Mouse (Mus musculus): ENCODE results near the gene Arhgap23.

Gene Arhgap23

DNA sequence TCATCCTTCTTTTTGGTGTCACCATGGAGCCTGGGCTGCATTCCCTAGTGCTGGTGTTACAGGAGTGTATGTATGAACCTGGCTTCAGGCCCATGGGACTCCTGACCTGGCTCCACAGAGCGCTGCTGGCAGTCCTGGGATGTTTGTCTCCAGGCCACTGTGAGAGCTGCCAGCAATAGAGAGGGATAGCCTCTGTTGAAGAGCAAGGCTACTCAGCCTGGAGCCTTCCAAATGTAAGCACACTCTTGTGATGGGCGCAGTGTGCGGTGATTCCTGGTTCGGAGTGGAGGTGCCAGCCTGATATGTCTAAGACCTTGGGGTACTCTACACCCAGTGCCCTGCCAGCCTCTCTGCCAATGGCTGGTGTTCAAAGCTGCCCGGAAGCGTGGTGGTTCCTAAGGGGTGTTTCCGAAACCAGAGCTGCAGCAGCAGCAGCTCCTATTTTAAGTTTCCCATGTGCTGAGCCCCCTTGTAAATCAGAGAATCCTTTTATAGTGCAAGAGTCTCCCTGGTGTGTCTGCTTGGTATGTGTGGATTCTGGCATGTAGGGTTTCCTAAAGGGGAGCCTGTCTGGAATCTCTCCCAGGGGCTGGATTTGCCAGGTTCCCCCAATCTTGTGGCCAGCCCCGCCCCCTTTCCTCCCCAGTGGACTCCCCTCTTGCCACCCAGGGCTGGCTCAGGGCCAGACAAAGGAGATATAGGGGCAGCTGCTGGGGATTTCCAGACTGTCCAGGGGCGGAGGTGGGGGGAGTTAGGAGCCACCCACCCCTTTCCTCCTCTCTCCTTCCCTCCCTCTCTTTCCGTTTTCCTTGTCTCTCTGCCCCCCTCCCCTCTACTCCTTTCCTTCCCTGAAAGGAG lies 9.0 kb upstream of the Arhgap23 start:
- in situ Hi-C loops (cut with MseI, MboI) = loop anchor here in 1 of 2 experiments (5.0 kb wide), 1 partner anchor 36 kb away; no protein-coding TSS in a partner anchor

DNA sequence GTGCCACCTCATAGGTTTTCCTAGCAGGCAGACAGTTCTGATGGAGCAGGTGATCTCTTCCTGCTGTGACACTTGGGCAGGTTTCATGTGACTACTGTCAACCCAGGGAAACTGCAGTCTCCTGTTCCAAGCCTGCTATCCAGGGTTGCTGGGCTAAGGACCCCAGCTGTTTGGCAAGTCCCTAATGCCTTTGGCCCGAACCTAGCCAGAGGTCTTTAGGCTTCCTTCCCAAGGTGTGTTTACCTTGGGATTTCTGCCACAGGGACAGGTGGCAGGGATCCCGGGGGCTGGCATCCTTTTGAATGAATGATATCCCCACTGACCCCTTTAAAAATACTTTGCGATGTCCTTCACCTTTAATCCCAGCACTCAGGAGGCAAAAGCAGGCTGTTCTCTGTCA lies 7.9 kb upstream of the Arhgap23 start:
- in situ Hi-C loops (cut with MseI, MboI) = loop anchor here in 1 of 2 experiments (5.0 kb wide), 1 partner anchor 35 kb away; no protein-coding TSS in a partner anchor

DNA sequence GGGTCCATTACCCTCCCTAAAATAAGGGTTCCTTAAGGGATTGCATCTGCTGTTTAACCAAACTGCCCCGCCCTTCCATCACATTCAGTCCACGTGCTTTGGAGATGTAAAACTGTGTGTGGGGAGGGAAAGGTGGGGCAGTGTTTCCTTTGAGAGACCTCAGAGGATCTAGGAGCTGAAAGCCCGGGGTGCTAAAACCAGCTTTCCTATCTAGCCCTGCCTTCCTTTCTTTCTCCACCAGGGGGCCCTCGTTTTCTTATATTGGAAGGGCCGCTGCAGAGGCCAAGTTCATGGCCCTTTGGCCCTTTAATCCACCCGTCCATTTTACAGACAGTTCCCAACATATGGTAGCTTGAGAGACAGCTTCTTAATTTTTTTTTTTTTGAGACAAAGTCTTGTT lies 7.2 kb upstream of the Arhgap23 start:
- in situ Hi-C loops (cut with MseI, MboI) = loop anchor here in 1 of 2 experiments (5.0 kb wide), 1 partner anchor 34 kb away; no protein-coding TSS in a partner anchor

- in situ Hi-C loops (cut with MseI, MboI) = no loop called here
Observed at GRCm38 (mm10) chr11:97410958-97411357, 4.4 kb upstream of the Arhgap23 start.

GRCm38 (mm10) chr11:97412117-97412516 lies 3.2 kb upstream of the Arhgap23 start:
- in situ Hi-C loops (cut with MseI, MboI) = no loop called here

GRCm38 (mm10) chr11:97412808-97413347 lies 2.5 kb upstream of the Arhgap23 start:
- in situ Hi-C loops (cut with MseI, MboI) = no loop called here

DNA sequence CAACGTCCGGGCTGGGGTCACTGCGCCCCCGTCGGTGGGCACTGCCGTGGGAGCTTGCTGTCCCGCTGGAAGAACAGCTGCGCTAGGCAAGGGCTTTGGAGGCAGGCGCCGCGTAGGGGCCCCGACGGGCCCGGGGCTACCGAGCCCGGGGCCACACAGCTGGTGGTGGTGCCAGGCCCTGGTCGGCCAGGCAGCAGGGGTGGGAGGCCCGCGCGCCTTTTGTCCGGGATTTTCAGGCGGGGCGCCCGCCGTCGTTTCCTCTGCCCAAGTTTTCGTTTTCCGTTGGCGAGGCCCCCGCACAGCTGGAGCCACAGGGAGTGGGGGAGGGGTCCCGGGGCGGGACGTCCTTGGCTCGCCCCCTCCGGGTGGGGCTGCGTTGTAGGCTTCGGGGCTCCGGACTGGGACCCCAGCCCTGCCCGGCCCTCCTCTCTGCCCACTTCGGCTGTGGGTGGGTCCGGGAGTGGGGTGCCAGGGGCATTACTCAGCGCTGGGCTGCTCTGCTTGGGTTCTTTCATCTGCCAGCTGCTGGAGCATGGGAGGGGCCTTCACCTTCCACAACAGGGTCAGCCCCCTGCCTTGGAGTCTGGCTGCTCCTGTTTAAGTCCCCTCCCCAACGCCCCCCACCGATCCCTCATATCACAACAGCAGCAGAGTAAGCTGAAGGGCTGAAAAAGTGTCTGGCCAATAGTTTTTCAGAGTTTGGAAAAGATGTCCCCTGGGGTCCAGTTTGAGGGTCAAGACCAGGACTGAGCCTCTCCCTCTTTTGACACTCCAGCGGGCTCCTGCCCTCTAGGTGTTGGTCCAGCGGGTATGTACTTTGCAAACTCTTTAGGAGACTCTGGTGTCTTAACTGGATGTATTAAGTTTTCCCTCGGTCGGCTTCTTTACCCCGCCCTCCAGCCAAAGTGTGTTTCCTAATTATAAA lies 641 bp downstream of the Arhgap23 start:
- in situ Hi-C loops (cut with MseI, MboI) = no loop called here

GRCm38 (mm10) chr11:97416637-97417035 lies 1.3 kb downstream of the Arhgap23 start:
- in situ Hi-C loops (cut with MseI, MboI) = no loop called here

DNA sequence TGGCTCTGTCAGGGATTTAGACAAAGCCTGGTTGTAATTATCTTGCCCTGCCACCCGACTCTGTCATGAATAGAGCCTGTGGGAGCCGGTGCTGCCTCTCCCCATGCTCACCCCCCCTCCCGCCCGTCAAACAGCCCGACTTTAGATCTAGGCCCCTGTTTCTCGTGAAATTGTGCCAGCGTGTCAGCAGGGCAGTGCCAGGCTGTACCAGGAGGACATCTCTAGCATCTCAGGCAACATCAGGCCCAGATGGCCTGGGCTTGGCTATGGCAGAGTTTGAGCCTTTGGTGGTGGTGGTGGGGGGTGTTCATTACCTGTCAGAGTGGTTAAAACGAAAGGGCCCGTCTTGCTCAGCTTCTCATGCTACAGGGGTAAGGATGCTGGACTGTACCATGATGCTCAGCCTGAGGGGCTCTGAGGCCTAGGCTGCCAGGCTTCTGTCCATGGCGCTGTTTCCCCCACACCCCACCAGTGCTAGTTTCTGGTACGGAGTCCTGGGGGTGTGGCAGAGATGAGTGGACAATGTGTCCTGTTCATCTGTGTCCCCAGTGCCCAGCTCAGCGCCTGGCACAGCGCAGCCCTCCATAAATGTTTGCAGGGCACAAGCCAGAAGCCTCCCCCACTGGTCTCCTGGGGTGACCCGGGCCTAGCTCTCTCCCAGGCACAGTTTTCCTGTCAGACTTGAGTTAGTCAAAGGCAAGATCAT lies 3.7 kb downstream of the Arhgap23 start:
- in situ Hi-C loops (cut with MseI, MboI) = no loop called here

DNA sequence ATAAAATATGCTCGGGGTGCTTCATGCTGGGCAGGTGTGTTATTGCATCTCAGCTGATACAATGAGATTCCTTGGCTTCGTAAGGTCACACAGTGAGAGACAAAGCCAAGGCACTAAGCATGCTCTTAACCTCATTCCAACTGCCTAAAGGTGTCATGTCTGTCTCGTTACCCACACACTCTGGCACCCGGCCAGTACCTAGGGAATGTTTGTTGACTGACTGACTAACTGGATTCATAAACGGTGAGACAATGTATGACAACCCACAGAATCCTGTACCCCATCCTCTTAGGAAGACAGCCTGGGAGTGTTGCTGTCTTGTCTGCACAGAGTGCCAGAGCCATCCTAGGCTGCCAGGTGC lies 4.2 kb downstream of the Arhgap23 start:
- in situ Hi-C loops (cut with MseI, MboI) = no loop called here

GRCm38 (mm10) chr11:97422507-97422906 lies 7.2 kb downstream of the Arhgap23 start:
- in situ Hi-C loops (cut with MseI, MboI) = no loop called here

DNA sequence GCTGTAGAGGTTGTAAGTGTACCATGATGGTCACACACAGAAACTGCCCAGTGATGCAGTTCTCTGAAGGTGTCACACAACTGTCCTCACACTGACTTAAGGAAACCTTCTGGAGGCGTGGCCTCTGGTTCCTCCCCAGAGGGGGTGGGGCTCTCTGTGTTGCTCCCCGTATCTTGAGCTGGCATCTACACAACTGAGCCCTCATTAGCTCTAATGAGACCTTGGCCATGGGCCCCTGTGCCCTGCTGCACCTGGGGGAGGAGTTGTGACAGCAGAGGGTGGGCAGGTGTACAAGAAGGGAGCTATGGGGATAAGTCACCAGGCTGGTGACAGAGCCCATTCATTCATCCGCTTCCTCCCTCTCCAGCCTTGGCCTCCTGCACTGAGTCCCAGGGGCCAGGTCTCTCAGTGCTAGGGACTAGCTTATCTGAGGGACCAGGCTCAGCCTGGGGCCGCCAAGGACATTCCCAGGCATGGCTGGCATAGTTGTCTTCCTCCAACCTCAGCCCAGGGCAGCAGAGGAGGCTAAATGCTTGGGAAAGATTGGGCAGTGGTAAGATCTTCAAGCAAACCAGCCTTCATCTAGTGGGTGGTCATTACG lies 8.9 kb downstream of the Arhgap23 start:
- in situ Hi-C loops (cut with MseI, MboI) = no loop called here

- in situ Hi-C loops (cut with MseI, MboI) = no loop called here
Observed at GRCm38 (mm10) chr11:97424802-97425201, 9.5 kb downstream of the Arhgap23 start.

- in situ Hi-C loops (cut with MseI, MboI) = no loop called here
Observed at GRCm38 (mm10) chr11:97427794-97428725, 12.7 kb downstream of the Arhgap23 start.

DNA sequence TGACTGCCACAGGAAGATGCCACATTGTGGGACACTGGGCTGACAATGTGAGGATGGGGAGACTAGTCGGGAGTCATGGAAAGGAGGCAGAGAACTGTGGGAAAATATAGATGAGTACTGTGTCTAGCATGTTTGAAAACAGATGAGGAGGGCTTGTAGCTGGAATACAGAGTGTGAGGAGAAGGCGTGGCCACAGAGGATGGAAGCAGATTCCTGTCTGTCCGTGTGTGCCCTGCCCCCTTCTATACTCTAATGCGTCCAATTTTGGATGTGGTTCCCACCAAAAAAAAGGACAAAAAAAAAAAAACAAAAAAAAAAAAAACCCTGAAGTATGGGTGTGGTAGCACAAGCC lies 13.4 kb downstream of the Arhgap23 start:
- in situ Hi-C loops (cut with MseI, MboI) = no loop called here

DNA sequence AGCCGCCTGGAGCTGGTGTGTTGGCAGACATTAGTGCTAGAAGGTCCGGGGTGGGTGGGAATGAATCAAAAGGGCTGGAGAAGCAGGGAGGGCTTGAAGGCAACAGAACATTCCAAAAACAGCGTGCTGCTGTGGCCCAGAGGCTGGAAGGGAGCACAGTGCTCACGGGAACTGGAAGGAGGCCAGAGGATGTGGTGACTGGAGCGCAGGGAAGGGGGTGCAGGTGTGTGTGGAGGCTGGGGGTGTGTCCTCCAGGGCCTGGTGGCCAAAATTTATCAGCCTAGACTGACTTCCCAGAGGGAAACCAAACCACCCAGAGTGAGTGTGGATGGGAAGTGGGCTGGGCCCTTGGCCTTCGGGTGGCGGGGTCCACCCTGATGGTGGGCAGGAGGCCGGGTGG lies 14.3 kb downstream of the Arhgap23 start:
- in situ Hi-C loops (cut with MseI, MboI) = loop anchor here in 1 of 2 experiments (5.0 kb wide), 1 partner anchor 38 kb away; no protein-coding TSS in a partner anchor

GRCm38 (mm10) chr11:97432015-97432414 lies 16.7 kb downstream of the Arhgap23 start:
- in situ Hi-C loops (cut with MseI, MboI) = loop anchor here in 1 of 2 experiments (5.0 kb wide), 1 partner anchor 35 kb away; no protein-coding TSS in a partner anchor

DNA sequence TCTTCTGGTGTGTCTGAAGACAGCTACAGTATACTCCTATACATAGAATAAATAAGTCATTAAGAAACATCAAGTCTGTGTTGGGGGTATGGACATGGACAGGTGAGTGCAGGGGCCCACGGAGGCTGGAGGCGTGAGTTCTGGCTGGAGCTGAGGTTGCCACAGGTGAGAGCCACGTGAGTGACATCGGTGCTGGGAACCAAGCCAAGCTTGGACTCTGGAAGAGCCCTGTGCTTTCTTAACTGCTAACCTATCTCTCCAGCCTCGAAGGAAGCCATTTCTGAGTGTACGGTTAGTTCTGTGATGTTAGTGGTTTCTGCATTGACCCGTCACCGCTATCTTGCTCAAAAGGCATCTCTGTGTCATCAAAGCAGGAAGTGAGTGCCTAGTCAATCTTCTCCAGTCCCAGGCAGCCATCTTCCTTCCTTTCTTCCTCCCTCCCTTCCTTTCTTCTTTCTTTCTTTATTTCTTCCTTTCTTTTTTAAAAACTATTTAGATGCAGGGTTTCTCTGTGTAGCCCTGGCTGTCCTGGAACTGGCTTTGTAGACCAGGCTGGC lies 17.7 kb downstream of the Arhgap23 start:
- in situ Hi-C loops (cut with MseI, MboI) = loop anchor here in 1 of 2 experiments (5.0 kb wide), 1 partner anchor 34 kb away; no protein-coding TSS in a partner anchor

DNA sequence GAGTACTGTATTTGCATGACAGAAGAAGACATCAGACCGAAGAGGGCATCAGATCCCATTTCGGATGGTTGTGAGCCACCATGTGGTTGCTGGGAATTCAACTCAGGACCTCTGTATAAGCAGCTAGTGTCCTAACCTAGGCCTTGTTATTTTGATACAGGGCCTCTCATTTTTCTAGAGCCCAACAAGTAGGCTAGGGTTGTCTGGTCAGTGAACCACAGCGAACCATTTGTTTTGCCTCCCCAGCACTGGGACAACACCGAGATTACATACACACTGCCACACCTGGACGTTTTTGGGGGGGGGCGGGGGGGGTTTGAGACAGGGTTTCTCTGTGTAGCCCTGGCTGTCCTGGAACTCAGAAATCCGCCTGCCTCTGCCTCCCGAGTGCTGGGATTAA lies 18.8 kb downstream of the Arhgap23 start:
- in situ Hi-C loops (cut with MseI, MboI) = loop anchor here in 1 of 2 experiments (5.0 kb wide), 1 partner anchor 33 kb away; no protein-coding TSS in a partner anchor
